Mouse (Mus musculus) midbrain, embryonic 12.5 days (tissue): Measurements from ENCODE around the gene Lmln. TPM values are rescaled to one million over a fixed set of nuclear protein-coding genes. Genes with fewer than 3 reads are reported as not detected.

Experiments
- ATAC-seq: fragments of 200-750 bp; cut with Nextera tagmentation; 2 replicates; pipeline ENCODE4 v1.8.0; 2017; ENCODE audit warnings: low read depth, moderate TSS enrichment, moderate library complexity; ENCODE audit not compliant: low FRiP score
- H3K27ac ChIP-seq: fragments of 300-500 bp; sonication (generic); replicated peaks from 2 replicates; pipeline ENCODE4 v1.5.1; 2016; ENCODE audit warnings: mild to moderate bottlenecking
- H3K27me3 ChIP-seq: fragments of 300-500 bp; sonication (generic); 2 replicates; pipeline ENCODE4 v1.6.1; 2016; ENCODE audit warnings: mild to moderate bottlenecking
- H3K36me3 ChIP-seq: fragments of 300-500 bp; sonication (generic); 2 replicates; pipeline ENCODE4 v1.6.1; 2016
- H3K4me1 ChIP-seq: fragments of 300-500 bp; sonication (generic); 2 replicates; pipeline ENCODE4 v1.6.1; 2016
- H3K4me2 ChIP-seq: fragments of 300-500 bp; sonication (generic); replicated peaks from 2 replicates; pipeline ENCODE4 v1.6.1; 2016; ENCODE audit warnings: mild to moderate bottlenecking, moderate library complexity
- H3K4me3 ChIP-seq: fragments of 300-500 bp; sonication (generic); 2 replicates; pipeline ENCODE4 v1.5.1; 2016; ENCODE audit warnings: mild to moderate bottlenecking
- H3K9ac ChIP-seq: fragments of 300-500 bp; sonication (generic); replicated peaks from 2 replicates; pipeline ENCODE4 v1.6.1; 2016; ENCODE audit warnings: mild to moderate bottlenecking, moderate library complexity
- H3K9me3 ChIP-seq: fragments of 300-500 bp; sonication (generic); 2 replicates; pipeline ENCODE4 v1.6.1; 2016; ENCODE audit warnings: mild to moderate bottlenecking
- WGBS: fragments of 180-500 bp; shearing (Covaris S2); methylation state at CpG from one replicate; pipeline ENCODE4 v1.1.7; 2016; 5-methylcytosine and 5-hydroxymethylcytosine counted together
- polyA plus RNA-seq: library from polyadenylated mRNA; unstranded; fragments of >200 nt; fragmentation: Nextera tagmentation; extraction: Ambion mirVana; gene quantifications from 2 replicates; pipeline ENCODE4 v1.2.1, GENCODE M21; 2016

The Lmln gene
- 3.1 and 4.8 TPM in 2 replicates for polyA plus RNA-seq

DNA sequence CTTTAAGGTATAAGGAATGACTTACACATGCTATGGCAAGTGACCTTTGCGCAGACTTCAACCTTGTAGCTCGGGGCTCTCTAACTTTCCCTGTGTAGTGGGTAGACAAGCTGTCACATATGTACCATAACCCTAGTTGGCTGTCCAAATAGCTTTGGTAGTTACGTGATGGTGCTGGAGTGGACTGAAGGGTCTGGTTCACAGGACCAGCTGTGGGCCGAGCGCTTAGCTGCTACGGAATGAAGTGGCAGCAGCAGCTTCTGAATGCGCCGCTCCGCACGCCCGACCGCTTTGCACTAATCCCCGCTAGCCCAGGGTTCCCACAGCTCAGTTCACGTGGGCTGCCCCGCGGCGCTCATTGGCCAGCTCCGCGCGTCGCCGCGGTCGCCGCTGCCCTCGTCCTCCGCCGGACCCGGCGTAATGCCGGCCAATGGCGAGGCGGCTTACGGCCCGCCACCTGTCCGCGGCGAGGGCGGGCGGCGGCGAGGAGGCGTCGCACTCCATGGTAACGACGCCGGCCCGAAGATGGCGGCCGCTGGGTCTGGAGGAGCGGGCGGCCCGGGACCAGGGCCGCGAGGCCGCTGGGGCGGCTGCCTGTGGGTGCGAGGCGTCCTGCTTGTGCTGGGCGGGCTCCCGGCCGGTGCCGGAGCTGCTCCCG lies at the start of gene Lmln:
Lmln (plus strand) TSS at position 498 of the 658 bp plus-strand sequence.
- under 1% methylated on average over 62 of the region's 64 CpGs for WGBS
- Histone ChIP-seq H3K9ac (peak within 1 kb of the TSS; percentile 87), H3K4me3 (peak within 1 kb of the TSS; percentile 90), H3K36me3 (peaks cover 42% of the 10 kb centered on the region), H3K27ac (peak within 1 kb of the TSS; percentile 78), H3K9me3 (no peaks in the 10 kb centered on the region), H3K27me3 (no peaks in the 10 kb centered on the region), H3K4me1 (peaks cover 44% of the 10 kb centered on the region), H3K4me2 (peak within 1 kb of the TSS; percentile 79)
- peak; percentile 98 for ATAC-seq

DNA sequence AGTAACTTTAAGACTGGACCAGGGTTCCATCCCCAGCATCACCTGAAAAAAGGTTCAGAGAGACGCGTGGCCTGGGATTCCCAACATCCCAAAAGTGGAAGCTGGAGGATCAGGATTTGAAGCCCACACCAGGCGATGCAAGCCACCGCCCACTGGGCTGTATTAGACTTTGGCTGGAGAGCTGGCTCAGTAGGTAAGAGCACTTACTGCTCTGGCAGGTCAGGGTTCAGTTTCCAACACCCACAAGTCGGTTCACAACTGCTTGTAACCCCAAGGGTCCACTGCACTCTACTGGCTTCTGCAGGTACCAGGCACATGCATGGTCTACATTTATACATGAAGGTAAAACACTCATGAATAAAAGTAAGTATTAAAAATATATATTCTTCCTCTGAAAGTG lies 48.5 kb upstream of the Lmln start:
- 91% methylated on average over 5 of the region's 5 CpGs for WGBS
- Histone ChIP-seq H3K9me3 (no peaks in the 10 kb centered on the region), H3K4me3 (no peak overlapping the region), H3K4me1 (no peaks in the 10 kb centered on the region), H3K4me2 (no peak overlapping the region), H3K36me3 (peaks cover 55% of the 10 kb centered on the region), H3K27ac (no peak overlapping the region), H3K27me3 (no peaks in the 10 kb centered on the region), H3K9ac (no peak overlapping the region)
- ATAC-seq, result no peak

DNA sequence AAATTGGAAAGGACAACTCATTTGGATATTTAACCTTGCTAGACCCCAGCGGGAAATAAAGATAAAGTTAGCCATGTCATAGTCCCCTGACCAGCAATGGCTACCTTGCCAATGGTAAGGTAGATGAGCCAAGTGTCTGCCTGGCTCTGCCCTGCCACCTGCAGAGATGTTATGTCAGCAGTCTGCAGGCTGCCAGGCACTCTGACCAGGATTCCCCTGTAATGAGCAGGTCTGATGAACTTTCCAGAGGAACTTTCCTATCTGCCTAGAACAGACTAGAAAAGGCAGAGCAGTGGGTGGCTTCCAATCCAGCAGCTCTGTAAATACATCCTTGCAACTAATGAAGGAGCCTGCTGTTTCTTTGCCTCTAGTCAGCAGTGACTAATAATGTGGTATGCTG lies 47.4 kb upstream of the Lmln start:
- Histone ChIP-seq H3K4me2 (no peak overlapping the region), H3K27me3 (no peaks in the 10 kb centered on the region), H3K4me1 (no peaks in the 10 kb centered on the region), H3K9me3 (no peaks in the 10 kb centered on the region), H3K9ac (no peak overlapping the region), H3K4me3 (no peak overlapping the region), H3K27ac (no peak overlapping the region), H3K36me3 (peaks cover 44% of the 10 kb centered on the region)
- WGBS, result 94% methylated on average over 1 of the region's 1 CpGs
- ATAC-seq, result no peak

DNA sequence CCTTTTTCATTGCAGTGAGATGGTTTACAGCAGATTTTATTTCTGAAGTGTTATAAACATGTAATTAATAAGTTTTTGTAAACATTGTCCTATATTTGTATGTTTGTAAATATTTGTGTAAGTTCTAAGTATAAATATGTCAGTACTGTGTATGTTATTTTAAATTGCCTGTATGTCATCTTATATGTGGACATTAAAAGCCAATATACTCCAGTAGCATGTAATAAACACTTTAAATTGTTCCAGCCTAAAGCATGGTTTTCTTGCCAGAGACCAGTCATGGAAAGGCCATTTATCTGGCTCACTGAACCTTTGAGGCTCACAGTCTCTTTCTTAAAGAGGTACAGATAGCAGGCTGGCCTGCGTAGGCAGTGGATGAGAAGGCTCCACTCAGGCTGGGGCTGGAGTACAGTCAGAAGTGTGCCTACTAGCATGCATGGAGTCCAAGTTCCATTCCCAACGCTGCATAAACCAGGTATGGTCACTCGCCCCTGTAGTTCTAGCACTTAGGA lies 46.9 kb upstream of the Lmln start:
- H3K4me1 ChIP-seq, result no peaks in the 10 kb centered on the region
- 95% methylated on average over 3 of the region's 3 CpGs for WGBS
- H3K27me3 ChIP-seq, result no peaks in the 10 kb centered on the region
- H3K4me3 ChIP-seq, result no peak overlapping the region
- H3K9me3 ChIP-seq, result no peaks in the 10 kb centered on the region
- H3K9ac ChIP-seq, result no peak overlapping the region
- ATAC-seq, result no peak
- peaks cover 39% of the 10 kb centered on the region for H3K36me3 ChIP-seq
- H3K27ac ChIP-seq, result no peak overlapping the region
- H3K4me2 ChIP-seq, result no peak overlapping the region

DNA sequence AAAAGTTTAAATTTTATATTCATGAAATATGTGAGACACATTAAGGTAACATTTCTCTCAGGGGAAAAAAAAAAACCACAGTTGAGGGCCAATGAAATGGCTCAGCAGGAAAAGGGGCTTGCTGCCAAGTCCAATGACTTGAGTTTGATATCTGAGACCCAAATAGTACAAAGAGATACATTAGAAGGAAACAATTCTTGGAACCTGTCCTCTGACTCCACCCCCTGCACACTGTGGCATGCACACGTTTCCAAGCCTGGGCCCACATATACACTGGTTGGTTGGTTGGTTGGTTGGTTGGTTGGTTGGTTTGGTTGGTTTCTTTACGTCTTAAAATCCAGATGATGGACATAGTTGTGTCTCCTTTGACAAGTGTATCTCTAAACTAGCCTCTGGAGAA lies 46.3 kb upstream of the Lmln start:
- no peak overlapping the region for H3K27ac ChIP-seq
- H3K9ac ChIP-seq, result no peak overlapping the region
- no peaks in the 10 kb centered on the region for H3K9me3 ChIP-seq
- no peak overlapping the region for H3K4me3 ChIP-seq
- ATAC-seq, result no peak
- WGBS, result 87% methylated on average over 2 of the region's 2 CpGs
- no peaks in the 10 kb centered on the region for H3K27me3 ChIP-seq
- peaks cover 39% of the 10 kb centered on the region for H3K36me3 ChIP-seq
- no peaks in the 10 kb centered on the region for H3K4me1 ChIP-seq
- H3K4me2 ChIP-seq, result no peak overlapping the region

DNA sequence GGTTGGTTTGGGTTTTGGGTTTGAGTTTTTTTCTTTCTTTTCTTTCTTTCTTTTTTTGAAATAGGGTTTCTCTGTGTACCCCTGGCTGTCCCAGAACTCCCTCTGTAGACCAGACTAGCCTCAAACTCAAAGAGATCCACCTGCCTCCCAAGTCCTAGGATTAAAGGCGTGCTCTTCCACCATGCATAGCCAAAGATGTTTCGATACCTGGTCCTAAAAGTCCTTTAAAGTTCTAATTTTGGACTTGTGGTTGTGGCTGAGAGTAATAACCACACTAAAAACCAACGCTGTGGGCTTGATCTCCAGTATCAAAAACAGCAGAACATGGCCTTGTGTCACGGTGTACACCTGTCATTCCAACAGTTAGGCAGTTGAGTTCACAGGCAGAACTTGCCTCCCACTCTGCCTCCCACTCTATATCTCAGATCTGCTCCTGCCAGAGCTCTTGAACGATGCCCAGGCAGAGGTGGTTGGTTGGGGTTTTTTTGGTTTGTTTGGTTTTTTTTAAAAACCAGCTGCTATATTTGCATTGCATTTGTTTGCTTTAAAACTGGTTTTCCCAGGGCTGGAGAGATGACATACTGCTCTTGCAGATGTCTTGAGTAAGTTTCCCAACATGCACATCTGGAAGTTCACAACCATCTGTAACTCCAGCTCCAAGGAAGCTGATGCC lies 44.5 kb upstream of the Lmln start:
- no peak overlapping the region for H3K9ac ChIP-seq
- WGBS, result 92% methylated on average over 5 of the region's 5 CpGs
- H3K4me1 ChIP-seq, result no peaks in the 10 kb centered on the region
- no peaks in the 10 kb centered on the region for H3K27me3 ChIP-seq
- ATAC-seq, result no peak
- peaks cover 27% of the 10 kb centered on the region for H3K36me3 ChIP-seq
- no peak overlapping the region for H3K4me2 ChIP-seq
- no peak overlapping the region for H3K4me3 ChIP-seq
- no peaks in the 10 kb centered on the region for H3K9me3 ChIP-seq
- H3K27ac ChIP-seq, result no peak overlapping the region

DNA sequence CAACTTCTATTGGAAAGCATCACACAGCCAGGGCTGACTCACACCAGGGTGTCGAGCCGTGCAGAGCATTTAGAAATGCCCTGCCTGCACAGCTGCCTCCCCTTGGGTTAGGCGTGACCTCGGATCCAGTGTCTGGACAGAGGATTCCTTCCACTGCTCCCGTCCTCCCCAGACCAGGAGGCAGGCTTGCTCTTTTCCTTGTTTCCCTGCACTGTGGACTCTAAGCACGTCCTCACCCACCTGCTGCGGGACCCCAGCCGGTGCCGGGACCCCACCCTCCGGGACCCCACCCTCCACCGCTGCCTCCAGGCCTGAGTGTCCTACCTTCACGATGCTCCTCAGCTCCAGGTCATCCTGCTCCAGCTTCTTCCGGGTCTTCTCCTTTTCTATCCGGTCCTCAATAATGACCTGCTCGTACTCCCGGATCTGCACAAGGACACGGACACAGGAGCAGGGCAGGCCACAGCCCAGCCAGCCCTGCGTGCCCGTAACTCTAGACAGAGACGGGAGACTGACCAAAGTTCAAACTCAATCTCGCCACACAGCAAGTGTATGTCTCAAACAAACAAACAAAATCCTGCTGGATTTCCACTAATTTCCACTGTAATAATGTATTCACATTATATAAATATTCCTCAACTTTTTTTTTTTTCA lies 43.1 kb upstream of the Lmln start:
- Histone ChIP-seq H3K4me3 (no peak overlapping the region), H3K4me2 (no peak overlapping the region), H3K4me1 (no peaks in the 10 kb centered on the region), H3K9me3 (no peaks in the 10 kb centered on the region), H3K36me3 (peaks cover 13% of the 10 kb centered on the region; the same call in 1 of the 2 replicates), H3K9ac (no peak overlapping the region), H3K27ac (0 out of 2 replicates have a peak overlapping the region, but pooled peaks have one; percentile 6), H3K27me3 (no peaks in the 10 kb centered on the region)
- WGBS, result 79% methylated on average over 21 of the region's 21 CpGs
- no peak for ATAC-seq

DNA sequence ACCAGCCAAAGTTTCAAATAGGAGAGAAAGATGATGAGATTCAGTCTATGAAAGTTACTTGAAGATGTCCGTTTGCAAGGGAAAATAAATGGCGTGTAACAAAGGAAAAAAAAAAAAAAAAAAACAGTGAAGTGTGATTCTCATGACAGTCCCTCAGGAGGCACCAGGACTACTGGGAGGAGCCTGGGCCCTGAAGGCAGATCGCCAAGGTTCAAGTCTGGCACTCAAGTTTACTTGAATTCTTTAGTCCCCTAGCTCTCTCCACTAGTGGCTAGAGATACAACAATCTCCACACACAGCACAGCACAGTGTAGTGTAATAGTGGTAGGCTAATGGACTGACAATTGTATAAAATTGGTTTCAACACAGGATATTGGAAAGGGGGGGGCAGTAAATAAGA lies 40.9 kb upstream of the Lmln start:
- no peaks in the 10 kb centered on the region for H3K27me3 ChIP-seq
- H3K4me1 ChIP-seq, result no peaks in the 10 kb centered on the region
- H3K9me3 ChIP-seq, result no peaks in the 10 kb centered on the region
- no peaks in the 10 kb centered on the region for H3K36me3 ChIP-seq
- H3K4me3 ChIP-seq, result no peak overlapping the region
- 83% methylated on average over 3 of the region's 3 CpGs for WGBS
- H3K27ac ChIP-seq, result no peak overlapping the region
- ATAC-seq, result no peak
- H3K4me2 ChIP-seq, result no peak overlapping the region
- H3K9ac ChIP-seq, result no peak overlapping the region

DNA sequence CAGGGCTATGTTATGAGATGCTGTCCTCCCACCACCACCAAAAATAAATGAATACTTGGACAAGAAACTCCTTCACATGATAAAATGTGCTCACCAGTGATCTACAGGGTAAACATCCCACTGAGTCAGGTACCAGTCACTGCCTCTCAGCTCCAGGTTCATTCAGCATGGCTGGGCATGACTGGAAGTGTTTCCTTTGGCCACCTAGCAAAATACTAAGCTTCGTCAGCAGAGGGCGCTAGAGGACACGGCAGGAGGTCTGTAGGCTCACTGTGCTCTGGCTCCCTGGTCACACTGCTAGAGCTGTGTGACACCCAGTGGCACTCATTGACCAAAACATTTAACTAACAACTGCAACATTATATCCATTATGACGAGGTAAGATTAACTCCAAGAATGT lies 38.6 kb upstream of the Lmln start:
- no peaks in the 10 kb centered on the region for H3K4me1 ChIP-seq
- H3K36me3 ChIP-seq, result no peaks in the 10 kb centered on the region
- ATAC-seq, result no peak
- no peaks in the 10 kb centered on the region for H3K27me3 ChIP-seq
- no peaks in the 10 kb centered on the region for H3K9me3 ChIP-seq
- WGBS, result 8% methylated on average over 4 of the region's 4 CpGs
- H3K4me3 ChIP-seq, result no peak overlapping the region
- H3K9ac ChIP-seq, result no peak overlapping the region
- no peak overlapping the region for H3K4me2 ChIP-seq
- no peak overlapping the region for H3K27ac ChIP-seq

DNA sequence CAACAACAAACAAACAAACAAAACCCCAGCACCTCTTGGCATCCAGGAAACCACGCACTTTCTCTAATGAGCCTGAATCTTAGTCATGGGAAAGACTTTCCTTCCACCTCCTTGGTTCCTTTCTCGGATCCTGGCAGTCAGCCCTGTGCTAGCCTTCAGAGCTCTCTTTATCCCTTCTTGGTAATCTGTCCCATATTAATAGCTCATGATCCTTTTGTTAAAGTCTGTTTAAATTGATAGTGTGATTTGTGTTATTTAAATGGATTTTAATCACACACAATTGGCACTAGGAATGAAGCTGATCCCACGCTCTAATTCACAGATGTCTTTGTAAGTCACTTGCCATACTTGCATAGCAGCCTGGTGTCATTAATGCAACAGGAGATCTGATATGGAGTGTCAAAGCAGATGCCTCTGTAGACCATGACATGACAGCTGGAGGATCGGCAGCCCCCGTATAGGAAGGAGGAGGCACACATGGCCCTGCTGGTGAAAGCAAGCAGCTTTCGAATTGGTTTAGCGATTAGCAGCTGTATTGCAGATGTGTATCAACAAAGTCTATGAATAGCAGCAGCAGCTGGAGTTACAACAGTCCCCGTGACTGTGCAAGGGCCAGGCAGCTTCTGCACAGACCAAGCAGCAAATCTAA lies 37.7 kb upstream of the Lmln start:
- 80% methylated on average over 8 of the region's 8 CpGs for WGBS
- H3K9me3 ChIP-seq, result no peaks in the 10 kb centered on the region
- no peaks in the 10 kb centered on the region for H3K4me1 ChIP-seq
- H3K9ac ChIP-seq, result no peak overlapping the region
- no peaks in the 10 kb centered on the region for H3K27me3 ChIP-seq
- H3K4me2 ChIP-seq, result no peak overlapping the region
- H3K36me3 ChIP-seq, result no peaks in the 10 kb centered on the region
- ATAC-seq, result no peak
- no peak overlapping the region for H3K4me3 ChIP-seq
- H3K27ac ChIP-seq, result no peak overlapping the region

DNA sequence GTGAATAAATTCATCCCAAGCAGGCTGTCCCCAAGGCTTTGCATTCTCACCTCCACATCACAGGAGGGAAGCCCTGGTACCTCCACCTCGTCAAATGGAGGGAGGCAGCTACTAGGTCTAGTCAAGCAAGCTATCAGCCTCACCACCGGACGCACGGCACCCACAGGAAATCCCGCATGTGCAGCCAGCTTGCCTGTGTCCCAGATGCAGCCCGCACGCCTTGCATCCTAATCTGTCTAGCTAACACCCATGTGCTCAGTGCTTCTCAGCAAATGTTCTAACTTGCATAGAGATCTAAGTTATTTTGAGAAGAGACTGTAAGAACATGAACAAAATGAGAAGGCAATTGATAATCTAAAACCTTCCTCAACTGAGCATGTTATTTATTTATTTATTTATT lies 36.0 kb upstream of the Lmln start:
- Histone ChIP-seq H3K4me2 (no peak overlapping the region), H3K4me3 (no peak overlapping the region), H3K9me3 (no peaks in the 10 kb centered on the region), H3K27ac (no peak overlapping the region), H3K36me3 (no peaks in the 10 kb centered on the region), H3K4me1 (no peaks in the 10 kb centered on the region), H3K27me3 (no peaks in the 10 kb centered on the region), H3K9ac (no peak overlapping the region)
- WGBS, result 87% methylated on average over 7 of the region's 7 CpGs
- no peak for ATAC-seq

DNA sequence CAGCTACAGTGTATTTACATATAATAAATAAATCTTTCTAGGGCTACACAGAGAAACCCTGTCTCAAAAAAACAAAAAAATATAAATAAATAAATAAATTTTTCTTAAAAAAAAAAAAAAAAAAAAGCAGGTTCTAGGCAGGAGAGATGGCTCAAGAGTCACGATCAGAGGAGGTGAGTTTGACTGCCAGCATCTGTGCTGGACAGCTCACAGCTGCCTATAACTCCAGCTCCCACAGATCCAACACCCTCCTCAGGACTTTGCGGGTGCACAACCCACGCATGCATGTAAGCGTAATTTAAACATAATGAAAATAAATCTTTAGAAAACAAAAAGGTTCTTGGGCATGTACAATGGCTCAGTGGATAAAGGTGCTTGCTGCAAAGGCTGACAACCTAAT lies 26.3 kb upstream of the Lmln start:
- Histone ChIP-seq H3K27ac (no peak overlapping the region), H3K9me3 (no peaks in the 10 kb centered on the region), H3K4me2 (no peak overlapping the region), H3K9ac (no peak overlapping the region), H3K36me3 (no peaks in the 10 kb centered on the region), H3K27me3 (no peaks in the 10 kb centered on the region), H3K4me1 (no peaks in the 10 kb centered on the region), H3K4me3 (no peak overlapping the region)
- 89% methylated on average over 4 of the region's 4 CpGs for WGBS
- no peak for ATAC-seq
